Mouse (Mus musculus) heart, postnatal 0 days (tissue): ENCODE data around the gene 9230102O04Rik. TPM values are rescaled to one million over a fixed set of nuclear protein-coding genes. Genes with fewer than 3 reads are reported as not detected.

ENCODE experiments used
- ATAC-seq: fragments of 200-750 bp; cut with Nextera tagmentation; 2 replicates; pipeline ENCODE4 v1.8.0; 2017; ENCODE audit warnings: low read depth, moderate number of reproducible peaks, moderate library complexity; ENCODE audit not compliant: insufficient read depth
- DNase-seq: peaks from one replicate; pipeline ENCODE4 v3.0.0-alpha.2; 2016; ENCODE audit warnings: low spot score
- H3K27ac ChIP-seq: fragments of 300-500 bp; sonication (generic); 2 replicates; pipeline ENCODE4 v1.5.1; 2014; ENCODE audit warnings: low read depth, mild to moderate bottlenecking
- H3K27me3 ChIP-seq: fragments of 300-500 bp; sonication (generic); 2 replicates; pipeline ENCODE4 v1.6.1; 2014; ENCODE audit warnings: low read length, mixed read lengths; ENCODE audit not compliant: control insufficient read depth, insufficient read depth
- H3K36me3 ChIP-seq: fragments of 300-500 bp; sonication (generic); replicated peaks from 2 replicates; pipeline ENCODE4 v1.6.1; 2014; ENCODE audit warnings: low read length, mixed read lengths; ENCODE audit not compliant: control insufficient read depth, insufficient read depth
- H3K4me1 ChIP-seq: fragments of 300-500 bp; sonication (generic); 2 replicates; pipeline ENCODE4 v1.6.1; 2014; ENCODE audit warnings: antibody characterized with exemption; ENCODE audit not compliant: control insufficient read depth, insufficient read depth
- H3K4me2 ChIP-seq: fragments of 300-500 bp; sonication (generic); 2 replicates; pipeline ENCODE4 v1.6.1; 2014; ENCODE audit warnings: low read depth, mild to moderate bottlenecking, low read length, moderate library complexity
- H3K4me3 ChIP-seq: fragments of 300-500 bp; sonication (generic); 2 replicates; pipeline ENCODE4 v1.5.1; 2014; ENCODE audit warnings: low read depth, low read length
- H3K9ac ChIP-seq: fragments of 300-500 bp; sonication (generic); replicated peaks from 2 replicates; pipeline ENCODE4 v1.6.1; 2014; ENCODE audit warnings: low read depth, low read length, mixed read lengths
- H3K9me3 ChIP-seq: fragments of 300-500 bp; sonication (generic); replicated peaks from 2 replicates; pipeline ENCODE4 v1.6.1; 2016; ENCODE audit warnings: low read length; ENCODE audit not compliant: control insufficient read depth
- CTCF ChIP-seq: IDR thresholded peaks from 2 replicates; pipeline ENCODE4 v1.5.1; 2016; ENCODE audit warnings: antibody characterized with exemption, control low read depth, low read depth
- EP300 ChIP-seq: IDR thresholded peaks from 2 replicates; pipeline ENCODE4 v1.6.1; 2016; ENCODE audit warnings: antibody characterized with exemption, low read depth
- WGBS: fragments of 180-500 bp; shearing (Covaris S2); extraction: QIAGEN DNeasy Blood & Tissue Kit; methylation state at CpG from one replicate; pipeline ENCODE4 v1.1.7; 2014; 5-methylcytosine and 5-hydroxymethylcytosine counted together
- polyA plus RNA-seq: library from polyadenylated mRNA; unstranded; fragments of >200 nt; fragmentation: Nextera tagmentation; extraction: Ambion mirVana; gene quantifications from 2 replicates; pipeline ENCODE4 v1.2.1, GENCODE M21; 2015
- total RNA-seq: library from RNA; depleted of rRNA; stranded (reverse); fragments of >200 nt; gene quantifications from 2 replicates; pipeline ENCODE4 v1.2.3, GENCODE M21; 2014; ENCODE audit warnings: low replicate concordance

Gene 9230102O04Rik
- total and polyA plus RNA-seq, 2 experiments from 2014 or later = not detected

- peaks cover 95% of the 10 kb centered on the region for H3K27me3 ChIP-seq
- H3K9me3 ChIP-seq = no peaks in the 10 kb centered on the region
- peak overlapping the region; percentile 38; the same call in 1 of the 2 replicates for H3K9ac ChIP-seq
- DNase-seq (peak; percentile 54), ATAC-seq (no peak)
- WGBS = 1% methylated on average over 19 of the region's 19 CpGs
- no peak overlapping the region for H3K27ac ChIP-seq
- peak overlapping the region; percentile 74 for H3K4me3 ChIP-seq
- no peak for TF ChIP-seq CTCF
- TF ChIP-seq EP300 = no peak
- H3K4me2 ChIP-seq = peak overlapping the region; percentile 99
- peaks cover 15% of the 10 kb centered on the region for H3K4me1 ChIP-seq
- no peaks in the 10 kb centered on the region for H3K36me3 ChIP-seq
Observed at GRCm38 (mm10) chr2:9877966-9878563, 11.3 kb downstream of the 9230102O04Rik start.

GRCm38 (mm10) chr2:9877326-9877690 lies 12.0 kb downstream of the 9230102O04Rik start:
- H3K4me1 ChIP-seq = peaks cover 12% of the 10 kb centered on the region
- H3K4me2 ChIP-seq = peak overlapping the region; percentile 99
- peak overlapping the region; percentile 38; the same call in 1 of the 2 replicates for H3K9ac ChIP-seq
- H3K9me3 ChIP-seq = no peaks in the 10 kb centered on the region
- H3K36me3 ChIP-seq = no peaks in the 10 kb centered on the region
- H3K27ac ChIP-seq = no peak overlapping the region
- DNase-seq (no peak), ATAC-seq (no peak)
- H3K4me3 ChIP-seq = peak overlapping the region; percentile 74
- TF ChIP-seq EP300 (no peak), CTCF (no peak)
- 1% methylated on average over 35 of the region's 35 CpGs for WGBS
- H3K27me3 ChIP-seq = peaks cover 95% of the 10 kb centered on the region

- H3K4me2 ChIP-seq = peak overlapping the region; percentile 99
- H3K27me3 ChIP-seq = peaks cover 95% of the 10 kb centered on the region
- H3K27ac ChIP-seq = no peak overlapping the region
- WGBS = 15% methylated on average over 31 of the region's 31 CpGs
- ATAC-seq (no peak), DNase-seq (no peak)
- no peak for TF ChIP-seq EP300
- H3K4me1 ChIP-seq = peaks cover 9% of the 10 kb centered on the region; the same call in 1 of the 2 replicates
- H3K4me3 ChIP-seq = peak overlapping the region; percentile 74
- peak overlapping the region; percentile 38; the same call in 1 of the 2 replicates for H3K9ac ChIP-seq
- H3K36me3 ChIP-seq = no peaks in the 10 kb centered on the region
- H3K9me3 ChIP-seq = no peaks in the 10 kb centered on the region
Observed at GRCm38 (mm10) chr2:9876621-9877325, 12.6 kb downstream of the 9230102O04Rik start.

- DNase-seq = no peak
- no peak overlapping the region for H3K27ac ChIP-seq
- peak overlapping the region; percentile 74; the same call in 1 of the 2 replicates for H3K4me3 ChIP-seq
- H3K9ac ChIP-seq = no peak overlapping the region
- 58% methylated on average over 12 of the region's 12 CpGs for WGBS
- no peaks in the 10 kb centered on the region for H3K36me3 ChIP-seq
- peaks cover 3% of the 10 kb centered on the region; the same call in 1 of the 2 replicates for H3K4me1 ChIP-seq
- peak overlapping the region; percentile 99; the same call in 1 of the 2 replicates for H3K4me2 ChIP-seq
- H3K9me3 ChIP-seq = no peaks in the 10 kb centered on the region
- peaks cover 93% of the 10 kb centered on the region for H3K27me3 ChIP-seq
- no peak for TF ChIP-seq EP300
- TF ChIP-seq CTCF = no peak
- no peak for ATAC-seq
Observed at GRCm38 (mm10) chr2:9875676-9876357, 13.5 kb downstream of the 9230102O04Rik start.

- no peak overlapping the region for H3K27ac ChIP-seq
- no peak overlapping the region for H3K9ac ChIP-seq
- H3K4me2 ChIP-seq = no peak overlapping the region; the same call in 1 of the 2 replicates
- H3K36me3 ChIP-seq = no peaks in the 10 kb centered on the region
- H3K4me1 ChIP-seq = peaks cover 3% of the 10 kb centered on the region; the same call in 1 of the 2 replicates
- ATAC-seq (no peak), DNase-seq (no peak)
- no peak for TF ChIP-seq CTCF
- no peak for TF ChIP-seq EP300
- peaks cover 89% of the 10 kb centered on the region for H3K27me3 ChIP-seq
- H3K4me3 ChIP-seq = peak overlapping the region; percentile 3; the same call in 1 of the 2 replicates
- 23% methylated on average over 4 of the region's 4 CpGs for WGBS
- H3K9me3 ChIP-seq = no peaks in the 10 kb centered on the region
Observed at GRCm38 (mm10) chr2:9875220-9875619, 14.1 kb downstream of the 9230102O04Rik start.
